Mouse (Mus musculus): ENCODE measurements around the gene Spag16.

DNA sequence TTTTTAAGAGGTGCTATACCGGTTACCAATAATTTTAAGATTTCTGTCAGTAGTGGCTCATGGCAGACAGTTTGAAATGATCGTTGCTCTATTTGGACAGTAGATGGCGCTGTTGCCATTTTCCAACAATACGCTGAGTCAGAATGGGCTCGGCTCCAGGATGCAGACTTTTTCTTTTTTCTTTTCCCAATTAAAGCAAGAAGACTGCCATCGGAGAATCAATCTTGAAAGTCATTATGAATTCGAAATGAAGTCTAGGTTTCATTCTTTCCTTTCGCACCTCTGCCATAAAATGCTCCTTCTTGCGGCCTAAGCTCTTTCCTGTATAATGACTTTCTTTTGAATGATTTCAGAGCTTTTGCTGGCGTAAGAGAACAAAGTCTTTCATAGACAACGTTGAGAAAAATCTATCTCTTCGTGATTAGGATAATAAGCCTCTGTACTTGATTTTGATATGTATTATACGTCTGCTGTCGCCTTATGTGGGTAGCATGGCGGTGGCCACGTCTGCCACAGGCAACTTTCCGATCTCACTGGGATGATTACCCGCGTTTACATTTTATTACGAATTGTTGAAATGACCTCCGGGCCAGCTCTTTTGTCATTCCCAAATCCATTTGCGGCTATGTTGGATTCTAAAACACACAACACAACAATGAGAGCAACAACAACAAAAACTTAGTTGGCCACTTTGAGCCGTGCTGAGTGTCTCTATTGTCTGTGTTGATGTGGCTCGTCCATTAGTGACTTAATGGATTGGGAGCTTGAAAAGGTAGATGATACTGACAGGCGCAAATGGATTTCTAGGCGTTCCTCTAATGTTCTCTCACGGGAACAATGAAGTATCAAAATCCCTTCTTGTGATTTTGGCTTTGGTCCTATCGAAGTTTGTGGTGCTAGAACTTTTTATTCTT, 36.2 kb upstream of the Spag16 start:
- no peak for TF ChIP-seq POLR2A (IDR thresholded peaks at IDR 0.05; ENCODE audit: low read depth, low read length)
- TF ChIP-seq CTCF (IDR thresholded peaks at IDR 0.05; ENCODE audit: extremely low read depth, insufficient read length, insufficient replicate concordance, low read depth, low read length), result no peak

All from small intestine, adult 2 months (tissue).